Comparison of ENCODE assay signal across 8 mouse cellular contexts in the genomic region with DNA sequence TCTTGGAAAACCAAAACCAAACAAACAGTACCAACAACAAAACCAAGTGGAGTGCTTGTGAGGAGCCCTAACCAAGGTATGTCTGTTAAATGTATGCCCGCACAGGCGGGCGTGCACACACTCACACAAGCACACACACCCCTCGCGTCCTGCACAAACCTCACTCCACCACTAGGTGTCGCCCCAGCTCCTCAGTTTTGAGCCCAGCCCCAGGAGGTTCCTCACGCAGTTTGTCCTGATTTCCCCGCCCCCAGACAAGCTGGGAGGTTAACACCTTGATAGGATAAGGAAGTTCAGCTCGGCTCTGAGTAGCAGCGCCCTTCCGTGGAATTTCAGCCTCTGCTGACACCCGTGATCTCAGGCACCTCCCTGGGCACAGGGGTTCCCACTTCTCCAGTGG. TPM values are rescaled to one million over a fixed set of nuclear protein-coding genes. Genes with fewer than 3 reads are reported as not detected.
DNase-seq lines count a peak whose midpoint lies in the region; ATAC-seq and TF ChIP-seq lines count a peak whose summit lies in the region.

No protein-coding gene starts in this region.

- TF ChIP-seq EP300 in heart, postnatal 0 days (IDR thresholded peaks at IDR 0.05; ENCODE audit: low read depth), result no peak

- peak; percentile 67; the same call in 1 of the 2 replicates for ATAC-seq in cerebellum, adult (ENCODE audit: insufficient number of reproducible peaks, low FRiP score, low TSS enrichment)
- ATAC-seq in forebrain, embryonic 13.5 days, result peak; percentile 48; the same call in 1 of the 2 replicates
- peak; percentile 74 for ATAC-seq in heart, postnatal 0 days (ENCODE audit: insufficient read depth, low read depth)
- ATAC-seq in liver, embryonic 16.5 days (ENCODE audit: low read depth), result peak; percentile 76
- peak; percentile 15 for ATAC-seq in neural tube, embryonic 15.5 days (ENCODE audit: low FRiP score)

- peak; percentile 93 for DNase-seq in ES-CJ7 (ENCODE audit: low read depth, low spot score)
- DNase-seq in heart, postnatal 0 days (ENCODE audit: low spot score), result peak; percentile 77
- DNase-seq in large intestine, adult 2 months (ENCODE audit: low read depth, low spot score), result peak; percentile 86
- DNase-seq in testis, postnatal 10 days (ENCODE audit: low spot score), result peak; percentile 92

- peak; percentile 96 for TF ChIP-seq CTCF in heart, postnatal 0 days (IDR thresholded peaks at IDR 0.05; ENCODE audit: low read depth)

- H3K4me3 ChIP-seq in forebrain, embryonic 13.5 days, result no peak overlapping the region
- no peak overlapping the region for H3K4me3 ChIP-seq in heart, postnatal 0 days (ENCODE audit: low read depth, low read length)
- no peak overlapping the region for H3K4me3 ChIP-seq in liver, embryonic 16.5 days (ENCODE audit: low read depth, low read length)
- no peak overlapping the region for H3K4me3 ChIP-seq in neural tube, embryonic 15.5 days (replicated peaks)

- no peaks in the 10 kb centered on the region for H3K36me3 ChIP-seq in forebrain, embryonic 13.5 days (ENCODE audit: poor library complexity, severe bottlenecking)
- no peaks in the 10 kb centered on the region for H3K36me3 ChIP-seq in heart, postnatal 0 days (replicated peaks; ENCODE audit: control insufficient read depth, insufficient read depth, low read length)
- H3K36me3 ChIP-seq in liver, embryonic 16.5 days (ENCODE audit: control insufficient read depth, insufficient read depth), result no peaks in the 10 kb centered on the region
- no peaks in the 10 kb centered on the region; the same call in 1 of the 2 replicates for H3K36me3 ChIP-seq in neural tube, embryonic 15.5 days

- WGBS in forebrain, embryonic 13.5 days, result 2% methylated on average over 12 of the region's 12 CpGs
- 1% methylated on average over 12 of the region's 12 CpGs for WGBS in heart, postnatal 0 days
- WGBS in large intestine, adult 2 months, result under 1% methylated on average over 12 of the region's 12 CpGs
- WGBS in liver, embryonic 16.5 days (ENCODE audit: insufficient replicate concordance), result 2% methylated on average over 12 of the region's 12 CpGs
- 4% methylated on average over 12 of the region's 12 CpGs for WGBS in neural tube, embryonic 15.5 days

- no peak overlapping the region for H3K4me2 ChIP-seq in forebrain, embryonic 13.5 days
- H3K4me2 ChIP-seq in heart, postnatal 0 days (ENCODE audit: low read depth, low read length), result peak overlapping the region; percentile 38; the same call in 1 of the 2 replicates
- 0 out of 2 replicates have a peak overlapping the region, but pooled peaks have one; percentile 5 for H3K4me2 ChIP-seq in liver, embryonic 16.5 days (ENCODE audit: low read depth, low read length)
- peak overlapping the region; percentile 21; the same call in 1 of the 2 replicates for H3K4me2 ChIP-seq in neural tube, embryonic 15.5 days

- no peak overlapping the region for H3K9ac ChIP-seq in forebrain, embryonic 13.5 days
- H3K9ac ChIP-seq in heart, postnatal 0 days (replicated peaks; ENCODE audit: low read depth, low read length), result no peak overlapping the region
- H3K9ac ChIP-seq in liver, embryonic 16.5 days (ENCODE audit: low read depth, low read length), result no peak overlapping the region
- H3K9ac ChIP-seq in neural tube, embryonic 15.5 days (replicated peaks), result no peak overlapping the region

- H3K27me3 ChIP-seq in forebrain, embryonic 13.5 days, result peaks cover 30% of the 10 kb centered on the region
- H3K27me3 ChIP-seq in heart, postnatal 0 days (ENCODE audit: control insufficient read depth, insufficient read depth, low read length), result peaks cover 37% of the 10 kb centered on the region
- H3K27me3 ChIP-seq in liver, embryonic 16.5 days (ENCODE audit: control insufficient read depth, insufficient read depth, low read depth, low read length), result peaks cover 31% of the 10 kb centered on the region
- H3K27me3 ChIP-seq in neural tube, embryonic 15.5 days (replicated peaks), result 0 out of 2 replicates have a peak, but pooled peaks cover 2% of the 10 kb centered on the region

- no peak overlapping the region for H3K27ac ChIP-seq in forebrain, embryonic 13.5 days
- H3K27ac ChIP-seq in heart, postnatal 0 days (ENCODE audit: low read depth), result no peak overlapping the region
- no peak overlapping the region for H3K27ac ChIP-seq in liver, embryonic 16.5 days (ENCODE audit: low read length)
- H3K27ac ChIP-seq in neural tube, embryonic 15.5 days (replicated peaks), result no peak overlapping the region

- no peaks in the 10 kb centered on the region for H3K9me3 ChIP-seq in forebrain, embryonic 13.5 days (replicated peaks)
- no peaks in the 10 kb centered on the region for H3K9me3 ChIP-seq in heart, postnatal 0 days (replicated peaks; ENCODE audit: control insufficient read depth, low read length)
- no peaks in the 10 kb centered on the region for H3K9me3 ChIP-seq in liver, embryonic 16.5 days (replicated peaks; ENCODE audit: control insufficient read depth, low read length)
- H3K9me3 ChIP-seq in neural tube, embryonic 15.5 days (replicated peaks), result no peaks in the 10 kb centered on the region

- H3K4me1 ChIP-seq in forebrain, embryonic 13.5 days, result peaks cover 15% of the 10 kb centered on the region
- H3K4me1 ChIP-seq in heart, postnatal 0 days (ENCODE audit: control insufficient read depth, insufficient read depth), result no peaks in the 10 kb centered on the region
- peaks cover 2% of the 10 kb centered on the region for H3K4me1 ChIP-seq in liver, embryonic 16.5 days (ENCODE audit: control insufficient read depth, low read depth, low read length)
- peaks cover 25% of the 10 kb centered on the region for H3K4me1 ChIP-seq in neural tube, embryonic 15.5 days

RNA-seq across cellular contexts. Expression of a gene that starts 5.7 kb away (rescaled TPM):
- 52.6 and 68.1 TPM in 2 replicates for polyA plus RNA-seq in forebrain, embryonic 13.5 days (2015; fragmentation: Nextera tagmentation; extraction: Ambion mirVana)
- 3.1 TPM in 1 of 2 replicates, not detected in the other for total RNA-seq in heart, postnatal 0 days (2014; rRNA removed; ENCODE audit: low replicate concordance)
- 0.20 and 0.34 TPM in 2 replicates for polyA plus RNA-seq in heart, postnatal 0 days (2015; fragmentation: Nextera tagmentation; extraction: Ambion mirVana)
- polyA plus RNA-seq in large intestine, adult 2 months (2012; rRNA removed), result 1.2 and 1.4 TPM in 2 replicates
- 0.20 and 0.25 TPM in 2 replicates for polyA plus RNA-seq in liver, embryonic 16.5 days (2015; fragmentation: Nextera tagmentation; extraction: Ambion mirVana)
- 190 and 224 TPM in 2 replicates for polyA plus RNA-seq in neural tube, embryonic 15.5 days (2015; fragmentation: Nextera tagmentation; extraction: Ambion mirVana)

Comparison
In these comparisons a context has a peak if more than half of its experiments do, and no peak if none do; other contexts are left out.
1. ATAC-seq: peak in every context shown above with its lines; median percentile 76 in liver, embryonic 16.5 days; 74 in heart, postnatal 0 days; 67 in cerebellum, adult; 48 in forebrain, embryonic 13.5 days; 15 in neural tube, embryonic 15.5 days.
2. RNA of a gene that starts 5.7 kb away (polyA plus RNA-seq): 190 to 224 TPM in neural tube, embryonic 15.5 days and 52.6 to 68.1 TPM in forebrain, embryonic 13.5 days; 1.2 to 1.4 TPM in large intestine, adult 2 months, 0.20 to 0.25 TPM in liver, embryonic 16.5 days and 0.20 to 0.34 TPM in heart, postnatal 0 days; every median in the first group is over 10 times any median in the second.
3. Peak in every context shown above with its lines, with median percentiles within 50 percentile points of each other: DNase-seq.